Mouse (Mus musculus) 3T3-L1 (cell line): ENCODE data around the gene Golt1b.
"Not testable (repeated sequence)": the region's sequence is repeated elsewhere in the genome, so short reads cannot be mapped to it uniquely, and the experiment has no call there.

ENCODE experiments used
- DNase-seq: peaks from one replicate; pipeline ENCODE4 v3.0.0-alpha.2; 2015; ENCODE audit warnings: low read depth, low spot score

The Golt1b gene

DNA sequence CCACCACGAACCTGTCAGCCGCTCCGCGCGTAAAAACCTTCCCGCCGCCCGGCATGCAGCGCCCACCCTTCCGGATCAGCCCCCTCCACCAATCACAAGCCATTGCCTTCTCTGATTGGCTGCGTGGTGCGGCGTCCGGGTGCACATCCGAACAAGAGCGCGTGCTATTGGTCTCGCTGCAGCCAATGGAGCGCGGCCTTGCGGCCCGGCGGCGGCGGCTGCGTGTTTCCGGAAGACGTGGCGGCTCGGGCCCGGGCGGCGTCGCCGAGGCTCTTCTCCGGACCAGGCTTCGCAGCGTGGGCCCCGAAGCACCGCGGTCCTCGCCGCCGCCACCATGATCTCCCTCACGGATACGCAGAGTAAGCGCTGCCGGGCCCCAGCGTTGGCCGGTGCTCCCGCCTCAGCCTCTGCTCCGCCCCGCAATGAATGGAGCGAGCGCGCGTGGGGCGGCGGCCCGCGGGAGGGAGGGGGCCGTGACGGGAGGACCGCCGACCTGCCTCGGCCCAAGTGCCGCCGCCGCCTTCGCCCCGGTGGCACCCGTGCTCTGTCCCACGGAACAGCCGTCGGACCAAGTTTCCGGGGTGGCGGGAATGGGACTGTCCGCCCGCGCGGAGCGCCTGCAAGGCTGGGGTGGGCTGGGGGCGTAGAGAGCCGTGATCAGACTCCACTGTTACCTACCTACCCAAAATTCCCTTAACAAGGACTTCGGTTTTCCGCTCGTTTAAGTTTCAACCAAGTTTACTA lies at the start of gene Golt1b, which contains the start of gene Recql:
Golt1b (plus strand) TSS at position 211 of the 744 bp plus-strand sequence.
Recql (minus strand) TSS at position 77 of the 744 bp plus-strand sequence.
- DNase-seq = peak; percentile 98

DNA sequence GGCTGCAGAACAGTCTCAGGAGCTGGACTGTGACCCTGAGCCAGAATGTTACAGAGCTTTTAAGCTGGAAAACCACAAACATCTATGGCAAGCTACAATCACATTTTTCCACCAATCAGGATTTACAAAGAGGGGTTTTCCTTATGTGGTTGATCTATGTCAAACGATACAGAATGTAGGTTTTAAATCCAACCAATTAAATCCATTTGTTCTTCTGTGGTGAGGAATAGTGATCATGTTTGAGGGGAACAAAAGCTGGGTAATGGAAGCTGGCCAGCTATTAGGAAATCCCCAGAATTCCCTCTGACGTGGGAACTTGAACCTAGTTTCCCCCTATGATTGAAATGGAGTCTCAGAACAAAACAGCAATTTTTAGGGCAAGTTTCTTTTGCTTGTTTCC lies 48.1 kb upstream of the Golt1b start:
- DNase-seq = peak; percentile 16

DNA sequence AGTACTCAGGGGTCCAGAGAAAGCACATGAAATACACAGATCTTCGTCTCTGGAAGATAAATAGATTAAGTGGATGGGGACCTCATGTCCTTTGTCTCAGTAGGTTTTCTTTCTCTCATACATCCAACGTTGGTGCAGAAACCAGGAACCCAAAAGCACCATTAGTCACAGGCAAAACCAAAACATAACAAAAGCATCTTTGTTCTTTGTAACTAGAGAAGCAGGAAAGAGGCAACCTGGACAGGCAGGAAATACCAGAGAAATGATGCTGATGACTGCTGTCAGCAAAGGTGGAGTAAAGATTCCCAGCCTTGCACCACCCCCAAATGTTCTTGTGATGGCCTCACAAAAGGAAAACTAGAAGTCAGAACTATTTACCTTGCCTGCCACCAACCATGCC lies 47.4 kb upstream of the Golt1b start:
- DNase-seq = peak; percentile 78

DNA sequence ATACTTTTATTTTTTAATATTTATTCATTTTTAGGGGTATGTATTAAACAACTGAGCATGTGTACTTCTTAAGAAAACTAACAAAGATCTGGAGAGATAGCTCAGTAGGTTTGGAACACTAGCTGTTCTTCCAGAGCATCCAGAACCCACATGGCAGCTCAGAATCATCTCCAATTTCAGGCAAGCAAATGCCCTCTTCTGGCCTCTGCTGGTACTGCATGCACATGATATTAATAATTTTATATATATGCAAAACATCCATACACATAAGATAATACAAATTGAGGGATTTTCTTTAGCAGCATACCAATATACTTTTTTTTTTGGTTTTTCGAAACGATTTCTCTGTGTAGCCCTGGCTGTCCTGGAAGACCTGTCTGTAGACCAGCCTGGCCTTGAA lies 43.5 kb upstream of the Golt1b start:
- DNase-seq = peak; percentile 88

DNA sequence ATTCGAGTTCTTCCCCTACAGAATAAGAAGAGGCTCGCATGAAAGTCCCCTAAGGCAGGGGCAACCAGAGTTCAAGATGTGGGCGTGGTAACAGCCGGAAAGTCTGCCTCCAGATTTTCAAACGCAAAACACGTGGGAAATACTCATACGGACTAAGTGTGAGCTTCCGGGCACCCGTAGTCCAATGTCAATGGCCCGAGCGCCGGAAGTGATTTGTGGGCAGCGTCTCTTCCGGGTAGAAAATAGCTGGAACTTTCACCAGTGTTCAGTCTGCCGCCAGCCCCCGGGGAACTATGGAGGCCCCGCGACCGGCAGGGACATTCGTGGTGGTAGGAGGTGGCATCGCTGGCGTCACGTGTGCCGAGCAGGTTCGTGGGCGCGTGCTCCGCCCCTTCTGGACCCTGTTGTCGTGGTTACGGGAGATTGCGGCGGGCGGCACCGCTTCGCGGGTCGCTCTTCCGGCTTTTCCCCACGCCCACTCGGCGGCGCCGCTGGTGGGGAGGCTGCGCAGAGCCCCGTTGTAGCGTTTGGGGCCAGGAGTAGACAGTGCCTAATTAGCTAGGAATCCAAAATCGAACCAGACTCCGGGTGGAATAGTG lies 41.5 kb upstream of the Golt1b start, which contains the start of gene Pyroxd1:
Pyroxd1 (plus strand) TSS at position 215 of the 599 bp plus-strand sequence.
- DNase-seq = peak; percentile 95

DNA sequence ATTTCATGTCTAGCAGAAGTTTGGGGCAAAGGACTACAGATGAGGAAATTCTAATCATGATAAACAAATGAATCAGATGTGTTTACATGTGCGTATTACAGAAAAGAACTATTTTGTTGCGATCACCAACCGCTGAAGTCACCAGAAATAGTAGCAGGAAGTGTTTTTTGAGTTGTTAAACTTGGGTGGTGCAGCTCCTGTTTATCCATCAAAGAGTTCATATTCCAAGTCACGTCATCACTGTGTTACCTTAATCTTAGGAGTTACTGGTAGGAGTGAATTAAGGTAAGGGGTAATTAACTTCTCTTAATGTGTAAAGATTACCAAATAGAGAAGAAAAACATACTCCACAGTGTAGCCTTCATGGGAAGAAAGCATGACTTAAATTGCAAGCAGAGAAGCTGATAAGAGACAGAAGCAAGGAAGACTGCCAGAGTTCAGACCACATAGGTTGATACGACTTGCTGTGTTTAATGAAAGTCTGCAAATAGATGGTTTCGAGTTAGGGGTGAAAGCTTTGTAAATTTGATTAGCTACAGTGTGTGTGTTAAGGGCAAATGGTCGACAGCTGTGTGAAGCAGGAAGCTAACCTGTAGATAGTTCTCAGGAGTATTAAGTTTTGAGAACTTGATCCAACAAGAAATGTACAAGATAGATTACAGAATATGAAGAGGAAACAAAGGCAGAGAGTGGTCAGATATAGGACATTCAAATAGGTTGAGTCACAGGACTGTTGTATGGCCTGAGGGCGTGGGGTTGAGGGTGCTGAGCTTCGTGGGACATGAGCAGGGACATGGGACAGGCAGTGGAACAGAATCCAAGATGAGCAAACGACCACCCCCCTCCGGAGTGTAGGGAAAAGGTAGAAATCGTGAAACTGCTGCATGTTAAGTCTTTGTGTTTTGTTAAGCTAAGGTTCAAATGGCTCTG lies 40.6 kb upstream of the Golt1b start:
- peak; percentile 54 for DNase-seq

DNA sequence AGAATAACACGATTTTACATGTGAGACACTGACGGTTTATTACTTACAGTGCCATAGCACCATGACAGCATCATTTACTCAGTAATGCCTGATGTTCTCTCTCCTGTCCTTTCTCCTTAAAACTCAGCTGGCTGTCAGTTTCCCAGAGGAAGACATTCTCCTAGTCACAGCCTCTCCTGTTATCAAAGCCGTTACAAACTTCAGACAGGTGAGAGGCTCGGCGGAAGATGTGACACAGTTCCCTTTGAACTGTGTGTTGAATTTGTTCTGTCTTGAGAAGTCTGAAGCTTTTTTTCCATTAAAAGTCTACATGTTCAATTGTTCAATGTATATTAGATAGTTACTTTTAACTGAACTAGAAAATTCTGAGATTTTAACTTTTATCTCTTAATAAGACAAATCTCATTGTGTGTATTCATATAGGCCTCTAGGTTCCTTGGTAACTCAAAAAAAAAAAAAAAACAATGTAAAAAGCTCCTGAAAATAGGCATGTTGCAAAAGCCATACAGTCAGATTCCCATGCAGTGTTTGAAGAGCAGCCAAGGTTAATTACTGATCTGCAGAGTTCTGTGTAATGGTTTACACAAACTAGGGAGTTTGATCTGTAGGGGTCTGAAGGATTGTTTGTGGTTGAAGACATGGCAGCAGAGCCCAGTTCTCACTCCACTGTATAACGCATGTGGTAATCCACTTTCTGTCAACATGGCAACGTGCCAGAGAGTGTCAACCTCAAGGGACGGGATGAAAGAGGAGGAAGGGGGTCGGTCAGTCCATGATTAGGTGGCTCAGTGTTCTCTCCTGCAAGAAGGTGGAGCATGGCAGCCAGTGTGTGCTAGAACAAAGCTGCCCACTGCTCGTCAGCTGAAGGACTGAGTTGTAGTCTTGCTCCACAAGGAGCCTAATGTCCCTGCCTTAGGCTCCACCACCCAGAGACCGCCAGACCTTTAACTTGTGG lies 39.3 kb upstream of the Golt1b start:
- DNase-seq = no peak

DNA sequence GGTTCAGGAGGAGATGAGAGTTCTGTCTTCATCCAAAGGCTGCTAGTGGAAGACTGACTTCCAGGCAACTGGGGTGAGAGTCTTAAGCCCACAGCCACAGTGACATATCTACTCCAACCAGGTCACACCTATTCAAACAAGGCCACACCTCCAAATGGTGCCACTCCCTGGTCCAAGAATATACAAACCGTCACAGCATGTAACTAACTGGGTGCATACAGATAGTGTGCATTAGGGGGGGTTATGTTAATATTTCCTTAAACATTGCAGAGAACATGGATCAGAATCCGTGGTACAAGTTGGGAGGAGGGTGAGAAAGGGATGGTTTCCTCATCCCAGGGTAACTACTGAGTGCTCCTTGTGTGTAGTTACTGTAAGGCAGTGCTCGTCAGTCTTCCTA lies 34.9 kb upstream of the Golt1b start:
- not testable (repeated sequence) for DNase-seq

DNA sequence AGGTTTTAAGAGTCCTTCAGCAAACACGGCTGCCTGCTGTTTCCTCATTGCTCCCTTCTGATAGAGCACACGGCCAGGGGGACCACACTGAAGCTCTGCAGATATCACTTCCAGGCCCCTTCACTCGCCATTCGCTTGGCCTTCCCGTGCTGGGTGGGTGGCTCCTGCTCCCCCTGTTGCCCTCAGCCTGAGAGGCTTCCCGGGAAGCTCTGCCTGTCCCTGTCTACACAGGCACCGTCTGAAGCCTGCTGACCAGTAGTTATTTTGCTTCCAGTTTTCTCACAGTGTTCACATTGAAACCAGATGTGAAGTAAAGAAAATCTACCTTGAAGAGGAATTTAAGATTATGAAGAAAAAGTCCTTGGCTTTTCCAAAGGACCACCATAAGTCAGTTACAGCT lies 29.9 kb upstream of the Golt1b start:
- no peak for DNase-seq

DNA sequence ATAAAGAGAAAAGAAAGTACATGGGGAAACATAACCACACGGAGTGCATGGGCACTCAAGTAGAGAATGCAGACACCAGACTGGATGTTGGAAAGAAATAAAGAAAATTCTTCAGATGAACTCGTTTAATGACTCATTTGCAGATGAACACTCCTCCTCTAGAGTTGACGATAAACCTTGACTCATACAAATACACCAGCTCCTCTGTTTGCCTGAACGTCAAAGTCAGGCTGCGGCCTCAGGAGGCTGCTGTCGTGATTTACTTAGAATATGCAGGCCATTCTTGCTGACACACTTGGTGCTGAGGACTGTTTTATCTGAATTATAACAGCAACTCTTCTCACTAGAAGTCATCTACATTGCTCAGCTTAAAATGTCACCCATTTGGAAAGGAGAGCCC lies 25.0 kb upstream of the Golt1b start:
- DNase-seq = peak; percentile 60

DNA sequence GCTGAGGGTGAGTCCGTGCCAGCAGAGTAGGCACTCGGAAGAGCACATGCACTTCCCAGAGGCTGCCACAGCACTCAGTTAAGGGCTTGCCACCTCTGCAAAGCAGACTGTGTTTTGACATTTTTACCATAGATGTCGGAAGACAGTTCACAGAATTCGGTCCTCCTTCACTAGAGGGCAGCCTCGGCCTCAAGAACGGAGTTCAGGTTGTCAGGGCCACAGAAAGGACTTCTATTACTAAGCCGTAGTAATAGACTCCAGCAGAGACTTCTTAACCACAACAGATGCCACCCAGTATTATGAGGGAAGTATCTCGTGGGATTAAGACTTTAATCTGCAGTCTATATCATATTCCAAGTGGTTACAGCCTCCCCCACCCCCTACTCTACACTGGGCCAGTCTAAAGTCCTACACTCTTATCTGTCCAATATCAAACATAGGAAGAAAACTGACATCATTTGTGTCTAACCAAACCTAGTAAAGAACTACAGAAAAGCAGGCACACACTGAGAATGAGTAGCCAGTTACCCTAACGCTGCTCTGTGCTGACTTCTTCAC lies 23.9 kb upstream of the Golt1b start:
- peak; percentile 73 for DNase-seq

DNA sequence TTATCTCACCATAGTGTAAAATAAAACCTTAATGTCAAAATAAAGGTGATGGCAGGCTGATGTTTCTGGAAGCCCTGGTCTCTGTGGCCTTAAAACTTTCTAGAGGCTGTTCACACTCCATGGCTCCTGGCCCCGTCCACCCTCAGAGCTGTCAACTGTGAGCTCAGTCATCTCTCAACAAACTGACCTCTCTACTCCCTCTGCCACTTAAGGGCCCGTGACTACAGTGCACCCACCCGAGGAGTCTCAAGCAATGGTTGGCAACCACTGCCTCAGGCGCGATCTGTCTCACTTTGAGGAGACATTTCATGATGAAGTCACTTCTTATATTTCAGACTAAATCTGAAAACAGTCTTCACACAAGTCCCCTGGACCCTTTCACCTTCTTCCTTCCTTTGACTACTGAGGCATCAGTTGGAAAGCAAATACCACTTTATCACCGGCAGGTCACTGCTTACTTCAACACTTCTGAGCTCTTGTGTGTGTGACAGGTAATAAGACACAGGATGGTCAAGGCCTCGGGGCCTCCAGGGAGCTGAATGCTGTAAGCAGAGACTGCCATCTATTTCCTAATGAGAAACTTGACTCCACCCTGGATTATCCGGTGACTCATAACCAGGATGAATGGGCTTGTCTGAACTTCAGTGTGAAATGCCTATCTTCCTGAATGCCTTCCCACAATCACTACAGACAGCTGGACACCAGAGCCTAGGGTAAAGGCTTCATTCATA lies 21.1 kb upstream of the Golt1b start:
- peak; percentile 89 for DNase-seq

DNA sequence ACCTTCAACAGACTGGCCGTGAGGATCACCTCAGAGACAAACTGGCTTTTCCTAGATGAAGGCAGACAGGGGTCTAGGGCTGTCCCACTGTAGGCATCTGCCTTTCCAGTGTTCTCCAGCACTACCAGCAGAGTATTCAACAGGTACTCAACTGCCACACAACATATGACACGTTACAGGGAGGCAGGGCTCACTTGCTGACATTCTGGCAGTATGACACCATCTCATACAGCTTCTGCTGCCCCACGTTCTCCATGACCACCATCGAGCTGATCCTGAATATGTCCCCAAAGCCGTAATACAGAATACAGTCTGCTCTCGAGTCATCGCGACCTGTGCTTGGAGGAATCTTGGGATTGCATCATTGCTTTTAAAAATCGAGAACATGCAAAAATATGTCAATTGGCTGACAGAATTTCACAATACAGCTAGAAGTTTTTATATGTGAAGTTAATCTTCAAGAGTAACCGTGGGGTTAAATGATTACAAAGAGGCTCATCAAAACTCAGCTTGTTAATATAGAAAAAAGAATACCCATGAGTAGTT lies 20.5 kb upstream of the Golt1b start:
- peak; percentile 58 for DNase-seq

DNA sequence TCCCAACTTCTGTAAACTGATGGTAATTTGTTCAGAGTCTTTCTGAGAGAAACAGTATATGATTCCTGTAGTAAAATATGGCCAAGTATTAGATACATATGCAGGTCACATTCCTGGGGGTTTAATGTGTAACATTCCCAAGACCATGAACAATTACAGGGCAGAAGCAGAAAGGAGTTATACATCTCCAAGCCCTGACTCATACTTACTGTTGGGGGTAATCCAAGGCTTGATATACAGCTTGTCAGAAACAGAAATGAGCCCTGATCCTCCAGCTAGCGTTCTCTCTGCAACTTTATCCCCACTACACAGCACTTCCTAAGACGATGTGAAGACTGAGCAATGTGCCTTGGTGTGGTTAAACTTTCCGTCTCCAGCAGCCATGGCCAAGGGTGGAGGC lies 19.5 kb upstream of the Golt1b start:
- peak; percentile 94 for DNase-seq

DNA sequence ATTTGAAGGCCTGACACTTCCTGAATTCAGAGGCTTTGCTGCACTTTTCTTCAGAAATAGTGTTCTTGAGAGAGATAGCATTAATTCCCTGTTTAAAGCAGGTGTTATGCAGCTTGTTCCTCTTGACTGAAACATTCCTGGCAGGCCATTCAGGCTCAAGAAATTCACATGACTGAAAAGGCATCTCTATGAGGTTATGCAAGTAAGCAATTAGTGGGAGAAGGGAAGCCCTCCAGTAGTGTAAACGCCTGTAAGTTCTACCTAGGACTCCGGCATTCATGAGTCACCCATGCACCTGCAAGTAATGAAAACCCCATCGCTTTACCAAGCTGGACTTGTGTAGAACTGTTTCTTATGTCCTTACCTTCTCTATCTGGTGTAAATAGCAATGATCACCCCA lies 17.5 kb upstream of the Golt1b start:
- no peak for DNase-seq

DNA sequence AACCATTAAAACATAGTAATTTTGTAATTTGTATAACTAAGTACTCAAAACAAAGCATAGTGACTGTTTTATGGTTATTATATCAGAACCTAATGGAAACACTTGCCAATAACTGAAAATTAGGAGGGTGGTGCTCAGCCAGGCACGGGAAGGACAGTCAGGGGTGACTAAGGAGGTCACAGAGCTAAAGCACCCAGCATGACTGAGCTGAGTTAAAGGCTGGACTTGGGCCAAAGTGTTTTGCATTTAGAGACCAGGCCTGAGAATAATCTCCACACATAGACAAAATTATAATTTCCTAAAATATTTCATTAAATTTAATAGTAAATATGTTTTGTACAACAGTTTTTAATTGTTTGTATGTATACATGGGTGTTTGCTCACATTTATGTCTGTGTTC lies 9.9 kb upstream of the Golt1b start:
- DNase-seq = peak; percentile 70

DNA sequence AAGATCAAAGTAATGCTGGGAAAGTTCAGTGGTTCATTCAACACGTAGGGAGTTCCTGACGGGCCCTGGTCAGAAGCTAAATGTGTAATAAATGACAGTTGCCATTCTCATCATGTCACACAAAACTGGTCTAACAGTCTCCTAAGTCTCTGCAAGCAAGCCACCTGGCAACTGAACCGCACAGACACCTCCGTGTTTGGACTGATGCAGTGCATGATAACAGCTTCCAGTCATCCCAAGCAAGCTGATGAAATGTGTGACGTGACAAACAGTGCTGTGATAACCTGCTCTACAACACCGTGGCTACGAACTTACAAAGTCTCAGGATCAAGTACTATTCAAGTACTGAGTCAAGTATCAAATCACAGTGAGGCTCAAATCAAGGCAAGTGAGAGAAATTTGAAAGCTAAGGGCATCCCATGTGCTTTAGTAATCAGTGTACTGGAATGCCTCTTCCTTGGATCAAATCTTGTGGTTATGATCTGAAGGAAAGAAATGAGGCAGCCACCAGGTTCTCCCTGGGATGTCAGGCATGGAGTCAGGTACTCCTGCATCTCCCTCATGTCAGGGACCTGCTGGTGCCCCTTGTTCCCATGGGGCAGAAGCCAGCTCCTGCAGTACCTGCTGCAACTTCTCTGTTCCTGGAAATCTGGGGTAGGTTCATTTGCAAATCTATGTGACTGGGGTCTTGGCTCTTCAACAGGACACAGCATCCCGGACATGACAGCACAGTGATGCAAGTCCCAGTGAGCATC lies 8.3 kb upstream of the Golt1b start:
- DNase-seq = no peak

DNA sequence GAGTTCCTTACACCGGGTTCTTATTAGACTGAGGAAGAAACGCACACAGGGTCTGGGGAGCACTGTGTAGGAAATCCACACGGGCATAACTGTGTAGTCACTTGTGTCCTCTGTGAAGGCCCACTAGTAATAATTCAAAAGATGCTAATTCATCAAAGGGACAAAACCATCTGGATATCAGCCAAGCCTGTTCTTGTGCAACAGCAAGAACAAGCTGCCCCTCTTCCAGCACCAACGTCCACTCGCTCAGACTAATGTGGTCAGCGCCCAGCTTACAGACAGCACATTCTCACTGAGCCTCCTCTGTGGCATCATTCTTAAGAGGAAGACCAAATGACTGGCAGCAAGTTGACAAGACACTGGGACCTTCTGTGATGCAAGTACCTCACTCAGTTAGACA lies 7.1 kb upstream of the Golt1b start:
- DNase-seq = no peak

DNA sequence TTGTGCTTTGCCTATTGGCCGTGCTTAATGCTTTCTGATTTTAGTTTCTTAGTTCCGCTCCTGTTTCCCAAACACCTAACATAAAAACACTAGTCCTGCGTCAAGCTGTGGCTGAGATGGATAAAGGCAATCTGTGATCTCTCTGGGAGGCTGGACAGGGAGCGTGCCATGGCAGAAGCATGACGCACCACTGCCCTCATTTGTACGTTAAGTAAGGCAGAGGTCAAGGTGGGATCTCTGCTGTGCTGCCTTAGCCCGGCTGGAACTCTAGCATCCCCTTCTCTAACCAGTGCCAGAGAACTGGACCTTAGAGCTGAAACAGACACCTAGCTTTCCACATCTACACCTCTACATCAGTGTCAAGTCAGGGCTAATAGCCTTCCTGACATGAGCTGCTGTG lies 5.4 kb upstream of the Golt1b start:
- DNase-seq = no peak
